Mouse (Mus musculus) bone marrow macrophage, adult 2 months (primary cell): ENCODE results near the gene Lrrc7. TPM values are rescaled to one million over a fixed set of nuclear protein-coding genes. Genes with fewer than 3 reads are reported as not detected.

ENCODE experiments used
- H3K27ac ChIP-seq: 2 replicates; pipeline ENCODE4 v1.5.1; 2012; ENCODE audit warnings: low read depth, low read length; ENCODE audit not compliant: insufficient read depth
- H3K4me1 ChIP-seq: 2 replicates; pipeline ENCODE4 v1.6.1; 2012; ENCODE audit warnings: low read length; ENCODE audit not compliant: control insufficient read depth, insufficient read depth
- H3K4me3 ChIP-seq: 2 replicates; pipeline ENCODE4 v1.5.1; 2012; ENCODE audit warnings: mild to moderate bottlenecking, low read length, moderate library complexity; ENCODE audit not compliant: insufficient read depth
- CTCF ChIP-seq: IDR thresholded peaks from 2 replicates; pipeline ENCODE4 v1.5.1; 2012; ENCODE audit warnings: low read depth, mild to moderate bottlenecking, low read length, moderate library complexity
- POLR2A ChIP-seq: IDR thresholded peaks from 2 replicates; pipeline ENCODE4 v1.6.1; 2012; ENCODE audit warnings: mild to moderate bottlenecking, low read depth, low read length, borderline replicate concordance
- polyA plus RNA-seq: library from polyadenylated mRNA; stranded (reverse); fragments of >200 nt; gene quantifications from 2 replicates; pipeline ENCODE4 v1.2.4, GENCODE M21; 2012; ENCODE audit not compliant: missing spikeins, insufficient read depth, insufficient read length

Gene Lrrc7
- polyA plus RNA-seq, 1 experiment, result not detected

DNA sequence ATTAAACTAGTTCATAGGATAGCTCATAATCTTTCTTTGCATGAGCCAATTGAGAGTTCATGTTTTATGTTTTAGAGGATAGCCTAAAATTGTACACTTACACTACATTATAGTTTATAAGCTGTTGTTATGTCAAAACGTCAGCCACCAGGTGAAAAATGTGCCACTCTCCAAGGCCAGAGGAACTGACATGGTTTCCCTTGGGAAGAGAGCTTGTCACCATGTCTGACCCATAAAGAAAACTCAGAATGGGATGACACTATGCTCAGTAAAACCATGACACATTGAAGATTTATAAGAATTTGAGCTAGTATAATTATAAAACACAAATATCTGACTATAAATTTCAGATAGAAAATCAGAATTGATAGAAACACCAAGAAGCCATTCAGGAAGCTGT, 277.6 kb downstream of the Lrrc7 start:
- TF ChIP-seq CTCF, result no peak
- no peak for TF ChIP-seq POLR2A
- Histone ChIP-seq H3K4me3 (no peak overlapping the region), H3K27ac (no peak overlapping the region), H3K4me1 (no peaks in the 10 kb centered on the region)

DNA sequence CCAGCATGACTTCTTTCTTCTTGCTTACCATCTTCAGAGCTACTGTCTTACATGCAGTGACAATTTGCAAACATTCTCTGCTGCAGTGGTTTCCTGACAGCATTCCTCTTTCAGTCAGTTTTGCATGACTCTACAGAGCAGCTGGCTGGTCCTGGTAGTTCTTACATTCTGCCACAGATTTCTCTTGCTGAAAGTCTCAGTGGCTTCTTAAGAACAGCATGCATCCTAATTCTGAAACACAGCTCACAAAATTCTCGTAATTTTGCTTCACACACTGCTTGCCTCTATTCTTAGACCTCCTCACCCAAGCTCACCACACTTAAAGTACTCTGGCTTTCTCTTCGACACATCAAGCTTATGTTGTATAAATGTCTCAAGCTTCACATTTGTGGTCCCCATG, 283.4 kb downstream of the Lrrc7 start:
- no peak overlapping the region for H3K4me3 ChIP-seq
- H3K4me1 ChIP-seq, result no peaks in the 10 kb centered on the region
- H3K27ac ChIP-seq, result no peak overlapping the region
- TF ChIP-seq POLR2A (no peak), CTCF (no peak)

DNA sequence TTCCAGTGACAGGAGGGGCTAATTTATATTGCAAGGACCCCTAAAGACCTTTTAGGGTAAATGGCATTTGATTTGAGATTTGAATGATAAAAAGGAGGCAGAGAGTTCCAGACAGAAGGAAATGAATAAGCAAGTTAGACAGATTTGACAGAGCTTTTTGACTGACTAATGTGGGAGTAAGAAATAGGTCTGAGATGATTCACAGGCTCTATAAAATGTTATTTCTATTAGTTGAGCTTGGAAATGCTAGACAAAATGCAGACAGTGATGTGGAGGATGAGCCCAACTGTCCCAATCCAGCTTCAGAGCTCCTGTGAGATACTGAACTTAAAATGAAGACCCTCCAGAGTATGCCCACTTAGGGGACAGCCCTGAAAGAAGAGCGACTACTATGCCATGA, 289.3 kb downstream of the Lrrc7 start:
- no peak overlapping the region for H3K27ac ChIP-seq
- TF ChIP-seq CTCF (no peak), POLR2A (no peak)
- H3K4me1 ChIP-seq, result no peaks in the 10 kb centered on the region
- no peak overlapping the region for H3K4me3 ChIP-seq

DNA sequence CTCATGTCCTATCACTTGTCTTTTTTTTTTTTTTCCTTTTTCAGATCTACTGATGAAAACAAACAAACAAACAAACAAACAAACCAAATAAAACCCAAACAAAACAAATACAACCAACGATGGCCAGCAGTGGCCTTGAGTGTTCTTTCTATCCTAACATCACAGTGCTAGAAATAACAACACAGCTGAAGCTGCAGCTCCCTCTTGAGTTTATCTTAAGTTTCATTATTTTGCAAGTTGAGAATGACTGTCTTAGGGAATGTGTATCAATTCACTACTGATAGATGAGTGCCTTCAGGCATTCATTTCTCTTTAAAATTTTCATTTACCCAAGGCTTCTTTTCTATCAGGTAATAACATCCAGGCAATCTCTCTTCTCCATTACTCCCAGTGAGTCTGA, 291.1 kb downstream of the Lrrc7 start:
- TF ChIP-seq CTCF (no peak), POLR2A (no peak)
- Histone ChIP-seq H3K4me1 (no peaks in the 10 kb centered on the region), H3K27ac (no peak overlapping the region), H3K4me3 (no peak overlapping the region)

- no peak for TF ChIP-seq POLR2A
- Histone ChIP-seq H3K4me1 (no peaks in the 10 kb centered on the region), H3K27ac (no peak overlapping the region), H3K4me3 (no peak overlapping the region)
Observed at GRCm38 (mm10) chr3:158252576-158252975, 309.4 kb downstream of the Lrrc7 start.

- Histone ChIP-seq H3K4me1 (no peaks in the 10 kb centered on the region), H3K27ac (no peak overlapping the region), H3K4me3 (no peak overlapping the region)
- TF ChIP-seq CTCF, result no peak
- TF ChIP-seq POLR2A, result no peak
Observed at GRCm38 (mm10) chr3:158247672-158248071, 314.3 kb downstream of the Lrrc7 start.

GRCm38 (mm10) chr3:158210657-158211056, 351.4 kb downstream of the Lrrc7 start:
- H3K27ac ChIP-seq, result no peak overlapping the region
- TF ChIP-seq CTCF (no peak), POLR2A (no peak)
- H3K4me1 ChIP-seq, result no peaks in the 10 kb centered on the region
- H3K4me3 ChIP-seq, result no peak overlapping the region

GRCm38 (mm10) chr3:158210026-158210425, 352.0 kb downstream of the Lrrc7 start:
- Histone ChIP-seq H3K27ac (no peak overlapping the region), H3K4me1 (no peaks in the 10 kb centered on the region), H3K4me3 (no peak overlapping the region)
- TF ChIP-seq POLR2A, result no peak
- TF ChIP-seq CTCF, result no peak

GRCm38 (mm10) chr3:158207840-158208239, 354.2 kb downstream of the Lrrc7 start:
- H3K27ac ChIP-seq, result no peak overlapping the region
- TF ChIP-seq POLR2A (no peak), CTCF (no peak)
- H3K4me3 ChIP-seq, result no peak overlapping the region
- H3K4me1 ChIP-seq, result no peaks in the 10 kb centered on the region

- Histone ChIP-seq H3K4me3 (no peak overlapping the region), H3K27ac (no peak overlapping the region), H3K4me1 (peaks cover 16% of the 10 kb centered on the region)
- TF ChIP-seq POLR2A, result no peak
- no peak for TF ChIP-seq CTCF
Observed at GRCm38 (mm10) chr3:158202776-158203175, 359.2 kb downstream of the Lrrc7 start.

- TF ChIP-seq CTCF (no peak), POLR2A (no peak)
- H3K4me1 ChIP-seq, result peaks cover 24% of the 10 kb centered on the region
- H3K27ac ChIP-seq, result peak overlapping the region; percentile 91
- H3K4me3 ChIP-seq, result no peak overlapping the region
Observed at GRCm38 (mm10) chr3:158195426-158195825, 366.6 kb downstream of the Lrrc7 start.

GRCm38 (mm10) chr3:158193229-158193628, 368.8 kb downstream of the Lrrc7 start:
- H3K4me1 ChIP-seq, result peaks cover 18% of the 10 kb centered on the region

More at GRCm38 (mm10) chr3:158193229-158193628, 368.8 kb downstream of the Lrrc7 start:
- TF ChIP-seq CTCF, result no peak
- no peak for TF ChIP-seq POLR2A
- Histone ChIP-seq H3K27ac (no peak overlapping the region), H3K4me3 (no peak overlapping the region)
